Mouse (Mus musculus) ES-Bruce4 (cell line): Measurements from ENCODE around the gene Sufu.

Source experiments
- CTCF ChIP-seq: IDR thresholded peaks from one replicate; pipeline ENCODE4 v1.8.1; 2011; ENCODE audit warnings: low read depth, low read length
- EP300 ChIP-seq: IDR thresholded peaks from 2 replicates; pipeline ENCODE4 v1.6.1; 2011; ENCODE audit warnings: low read depth, low read length; ENCODE audit not compliant: insufficient read depth
- POLR2A ChIP-seq: IDR thresholded peaks from one replicate; pipeline ENCODE4 v1.8.1; 2011; ENCODE audit warnings: low read length; ENCODE audit not compliant: insufficient read depth

DNA sequence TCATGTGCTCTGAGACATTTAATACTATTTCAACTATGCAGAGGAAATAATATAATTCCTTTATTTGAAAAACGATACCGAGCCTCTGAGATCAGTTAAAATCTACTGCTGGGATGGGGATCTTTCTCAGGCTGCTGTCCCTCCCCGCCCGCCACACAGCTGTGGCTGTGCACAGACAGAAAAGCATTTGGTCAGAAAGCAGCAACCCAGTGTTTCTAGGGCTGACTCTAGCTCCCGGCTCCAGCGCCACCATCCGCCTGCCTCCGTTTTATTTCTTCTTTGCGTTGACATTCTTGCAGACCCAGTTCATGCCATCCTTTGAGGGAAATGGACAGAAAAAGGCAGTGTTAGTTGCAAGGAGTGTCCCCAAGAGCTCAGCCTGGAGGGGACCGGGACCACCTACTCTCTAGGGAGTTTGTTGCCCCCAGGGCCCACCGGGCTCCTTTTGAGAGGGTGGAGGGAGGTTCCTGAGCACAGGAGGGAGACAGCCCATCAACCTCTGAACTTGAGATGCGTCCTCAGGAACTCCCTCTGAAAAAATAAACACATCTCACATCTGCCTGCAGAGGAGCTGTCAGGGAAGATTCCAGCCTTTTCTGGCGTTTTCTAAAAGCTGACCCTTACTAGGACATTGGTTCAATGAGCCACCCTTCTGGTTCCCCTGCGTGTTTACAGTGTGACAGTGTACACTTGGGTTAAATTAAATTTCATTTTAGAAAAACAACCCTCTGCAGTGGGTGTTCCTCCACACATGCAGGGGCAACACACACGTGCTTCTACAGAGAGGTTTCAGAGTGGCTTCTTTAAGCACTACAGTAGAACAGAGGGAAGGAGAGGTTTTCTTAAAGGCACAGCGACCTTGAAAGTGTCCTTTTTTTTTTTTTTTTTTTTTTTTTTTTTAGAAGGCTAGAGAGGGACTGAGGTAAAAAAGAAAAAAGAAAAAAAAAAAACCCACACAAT lies 134.7 kb downstream of the Sufu start:
- TF ChIP-seq POLR2A (no peak), EP300 (0 out of 2 replicates have a peak, but pooled peaks have one; percentile 19), CTCF (no peak)
